Mouse (Mus musculus): ENCODE measurements around the gene Cipc.

DNA sequence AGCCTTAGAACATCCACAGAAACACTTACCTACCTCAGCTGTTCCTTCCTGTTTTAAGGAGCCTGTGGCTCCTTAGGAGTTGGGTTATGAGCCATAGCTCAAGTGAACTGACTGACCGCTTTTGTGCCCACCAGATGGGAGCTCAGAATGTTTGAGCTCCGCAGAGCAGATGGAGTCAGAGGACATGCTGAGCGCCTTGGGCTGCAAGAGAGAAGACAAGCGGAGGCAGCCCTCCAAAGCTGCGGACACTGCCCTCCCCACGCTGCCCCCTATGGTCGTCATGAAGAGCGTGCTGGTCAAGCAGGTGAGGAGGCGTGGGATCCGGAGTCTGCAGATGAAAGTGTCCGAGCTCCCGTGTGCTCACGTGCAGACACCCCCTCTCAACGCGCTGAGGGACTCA is 13.3 kb downstream of the Cipc start:
- no peak for TF ChIP-seq CTCF (IDR thresholded peaks at IDR 0.05; ENCODE audit: low read depth, low read length)
- no peak for TF ChIP-seq POLR2AphosphoS5 (IDR thresholded peaks at IDR 0.05; ENCODE audit: insufficient replicate concordance, low read depth, low read length)
- TF ChIP-seq TAL1 (conservative IDR thresholded peaks at IDR 0.05; ENCODE audit: low read depth, low read length) = no peak
- no peak for TF ChIP-seq GATA1 (IDR thresholded peaks at IDR 0.05; ENCODE audit: borderline replicate concordance, low read length)
